Mouse (Mus musculus): Measurements from ENCODE around the gene Gp5.
A peak's percentile ranks its signal among the peaks of the same experiment; 100 is the strongest.
"Not testable (repeated sequence)": the region's sequence is repeated elsewhere in the genome, so short reads cannot be mapped to it uniquely, and the experiment has no call there.

Gene Gp5

DNA sequence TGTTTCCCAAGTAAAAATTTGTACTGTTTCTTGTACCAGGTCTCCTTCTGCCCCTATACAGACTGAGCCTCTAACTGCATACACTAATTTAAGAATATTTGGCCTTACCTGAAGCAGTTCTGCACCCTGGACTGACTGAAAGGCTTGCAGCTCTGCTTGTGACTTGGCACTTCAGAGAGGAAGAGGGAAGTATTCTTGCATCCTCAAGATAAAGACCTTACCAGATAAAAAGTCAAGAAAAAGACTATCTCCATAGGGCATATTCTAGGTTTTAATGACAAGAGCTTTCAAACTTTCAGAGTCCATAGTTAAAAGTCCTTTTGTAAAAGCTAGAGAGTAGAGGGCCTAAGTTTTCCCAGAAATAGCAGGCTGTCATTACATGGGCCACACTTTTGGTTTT, at the start of gene Gp5:
TSS of gene Gp5 (minus strand) at position 133 of the 400 bp plus-strand sequence.
- no peak for DNase-seq (ENCODE audit: low spot score in 2 of 2)

DNA sequence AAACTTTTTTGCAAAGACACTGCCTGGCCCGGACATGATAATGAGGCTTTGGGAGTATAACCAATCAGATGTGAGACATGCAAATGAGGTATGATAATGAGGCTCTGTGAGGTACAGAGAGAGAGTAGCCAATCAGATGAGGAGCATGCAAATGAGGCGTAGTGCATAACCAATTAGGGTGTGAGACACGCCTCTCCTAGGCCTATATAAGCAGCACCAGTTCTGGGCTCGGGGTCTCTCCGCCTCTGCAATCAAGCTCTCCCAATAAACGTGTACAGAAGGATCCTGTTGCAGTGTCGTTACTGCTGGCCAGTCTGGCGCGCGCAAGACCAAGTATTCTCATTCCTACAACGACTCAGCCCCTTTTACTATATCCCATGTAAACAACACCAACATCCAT, 42.9 kb upstream of the Gp5 start:
- not testable (repeated sequence) for DNase-seq (ENCODE audit: low spot score in 2 of 2)

DNA sequence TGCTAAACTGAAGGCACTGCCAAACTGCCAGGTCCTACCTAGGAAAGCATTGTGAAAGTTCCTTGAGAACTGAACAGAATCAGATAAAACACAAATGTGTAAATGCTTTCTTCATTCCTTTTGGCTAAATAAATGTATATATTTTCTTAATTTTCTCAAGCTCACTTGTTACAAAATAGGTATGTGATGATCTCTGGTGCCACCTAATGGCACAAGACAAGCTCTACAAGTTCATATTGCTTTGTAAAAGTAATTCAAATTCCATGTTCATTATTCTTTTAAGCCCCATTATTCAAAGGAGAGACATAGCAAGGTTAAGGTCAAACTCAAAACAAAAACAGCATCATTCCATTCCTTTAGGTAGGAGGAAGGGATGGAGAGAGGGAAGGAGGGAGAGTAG, 3.7 kb upstream of the Gp5 start:
- DNase-seq (ENCODE audit: low spot score in 2 of 2) = no peak

DNA sequence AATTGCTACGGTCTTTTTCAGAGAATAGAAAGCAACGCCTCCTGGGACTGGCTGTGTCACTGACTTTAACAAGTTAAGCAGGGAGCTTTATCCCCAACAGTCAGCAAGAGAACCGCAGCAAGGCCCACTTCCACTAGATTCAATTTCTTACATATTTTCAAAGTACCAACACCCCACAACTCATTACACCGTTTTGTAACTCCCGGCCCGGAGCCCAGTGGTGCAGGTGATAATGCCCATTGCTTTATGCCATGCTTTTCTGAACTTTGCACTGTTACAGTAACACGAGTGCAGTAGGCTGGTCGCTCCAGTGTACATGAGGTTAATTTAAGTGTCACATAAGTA, 436 bp downstream of the Gp5 start:
- no peak for DNase-seq (ENCODE audit: low spot score in 2 of 2)

DNA sequence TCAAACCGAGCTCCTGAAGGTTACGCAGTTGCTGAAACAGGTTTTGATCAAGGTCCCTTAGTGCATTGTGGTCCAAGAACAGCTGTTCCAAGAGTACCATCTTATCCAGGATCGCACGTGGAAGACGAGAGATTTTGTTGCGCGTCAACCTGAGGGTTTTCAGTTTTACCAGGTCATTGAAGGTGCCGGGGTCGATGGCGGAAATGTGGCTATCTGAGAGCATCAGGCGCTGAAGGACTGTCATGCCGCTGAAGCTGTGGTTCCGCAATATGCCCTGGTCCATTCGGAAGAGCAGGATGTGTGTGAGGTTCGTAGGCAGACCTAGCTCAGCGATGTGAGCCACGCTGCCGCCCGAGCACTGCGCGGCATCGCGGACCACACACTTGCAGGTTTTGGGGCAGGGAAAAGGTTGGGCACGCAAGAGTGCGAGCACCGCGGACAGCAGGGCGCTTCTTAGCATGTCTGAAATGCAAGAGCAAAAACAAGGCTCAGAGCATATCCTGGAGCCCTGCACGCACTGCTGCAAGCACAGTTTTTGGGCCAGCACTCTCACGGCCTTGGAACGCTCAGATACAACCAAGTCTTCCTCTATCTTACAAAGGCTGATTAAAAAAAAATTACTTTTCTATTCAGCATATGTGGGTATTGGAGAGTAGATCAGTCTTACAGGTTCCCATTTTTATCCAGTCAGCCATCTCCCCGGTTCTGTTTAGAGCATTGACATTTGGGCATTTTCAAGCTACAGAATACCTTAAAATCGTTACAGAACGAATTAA, 996 bp downstream of the Gp5 start:
- peak in 1 of 2 experiments; percentile 5 for DNase-seq (ENCODE audit: low spot score in 2 of 2)

DNA sequence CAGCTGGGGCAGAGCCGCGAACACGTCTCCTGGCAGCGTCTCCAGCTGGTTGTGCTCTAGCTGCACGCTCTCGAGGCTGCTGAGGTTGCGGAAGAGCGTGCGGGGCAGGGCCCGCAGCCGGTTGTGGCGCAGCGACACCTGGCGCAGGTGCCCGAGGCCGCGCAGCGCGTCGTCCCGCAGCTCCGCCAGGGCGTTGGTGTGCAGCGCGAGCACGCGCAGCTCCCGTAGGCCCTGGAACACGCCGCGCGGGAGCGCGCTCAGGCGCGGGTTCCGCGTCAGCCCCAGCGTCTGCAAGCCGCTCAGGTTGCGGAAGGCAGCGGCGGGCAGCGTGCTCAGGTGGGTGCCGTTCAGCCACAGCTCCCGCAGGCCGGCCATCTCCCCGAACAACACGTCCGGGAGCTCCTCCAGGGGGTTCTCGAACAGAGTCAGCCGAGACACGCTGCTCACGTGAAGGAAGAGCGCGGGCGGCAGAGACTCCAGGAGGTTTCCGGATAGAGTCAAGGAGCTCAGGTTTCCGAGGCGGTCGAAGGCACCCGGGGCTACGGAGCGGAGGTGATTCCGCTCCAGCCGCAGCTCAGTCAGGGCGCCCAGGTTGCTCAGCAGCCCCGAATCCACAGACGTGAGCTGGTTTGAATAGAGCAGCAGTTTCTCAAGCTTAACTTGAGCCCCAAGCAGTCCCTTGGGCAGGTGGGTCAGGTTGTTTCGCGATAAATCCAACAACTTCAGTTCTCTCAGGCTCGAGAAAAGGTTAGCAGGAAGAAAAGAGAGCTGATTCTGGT, 1.8 kb downstream of the Gp5 start:
- peak; percentile 45 to 57 for DNase-seq (ENCODE audit: low spot score in 2 of 2)

DNA sequence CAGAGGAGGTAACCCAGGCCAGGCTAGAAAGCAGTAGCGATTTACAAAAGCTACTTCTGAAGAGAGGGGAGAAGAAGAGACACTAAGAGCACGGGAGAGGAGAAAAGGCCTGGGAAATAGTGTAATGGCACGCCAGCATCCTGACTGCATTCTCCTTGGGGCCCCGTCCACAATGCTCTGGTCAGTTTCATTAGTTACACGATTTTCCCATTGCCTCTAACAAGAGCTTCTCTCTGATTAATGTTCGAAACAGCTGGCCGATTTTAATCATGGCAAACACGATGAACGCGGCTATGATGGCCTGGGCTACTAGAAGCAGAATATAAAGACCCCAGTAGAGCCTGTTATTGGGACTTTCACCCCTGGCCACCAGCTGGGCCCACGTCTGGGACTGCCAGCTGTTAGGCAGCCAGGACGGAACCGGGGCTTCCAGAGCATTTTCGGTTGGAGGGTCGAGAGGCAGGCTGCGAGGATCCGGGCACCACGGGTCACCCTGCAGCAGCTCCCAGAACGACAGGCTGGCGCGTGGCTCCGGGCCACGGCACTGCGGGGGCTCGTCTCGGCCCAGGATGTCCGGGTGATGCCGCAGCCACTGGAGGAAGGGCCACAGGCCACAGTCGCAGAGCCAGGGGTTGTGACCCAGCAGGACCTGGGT, 2.5 kb downstream of the Gp5 start:
- no peak for DNase-seq (ENCODE audit: low spot score in 2 of 2)

DNA sequence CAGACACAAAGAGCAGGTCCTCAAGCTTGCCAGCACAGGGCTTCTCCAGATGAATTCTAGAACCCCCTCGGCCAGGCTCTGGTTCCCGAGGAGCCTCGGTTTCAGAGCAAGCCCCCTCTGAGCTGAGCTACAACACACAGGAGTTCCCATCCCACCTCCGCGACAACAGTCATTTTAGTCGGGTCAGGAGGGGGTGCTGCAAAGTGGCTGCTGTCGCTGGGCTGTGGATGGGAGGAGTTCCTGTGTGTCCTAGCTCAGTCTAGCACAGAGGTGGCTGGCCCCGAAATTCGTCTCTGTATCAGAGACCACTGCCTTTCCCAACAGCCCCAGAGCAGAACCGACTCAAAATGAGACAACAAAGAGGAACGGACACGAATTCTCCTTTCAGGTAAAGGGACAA, 3.3 kb downstream of the Gp5 start:
- no peak for DNase-seq (ENCODE audit: low spot score in 2 of 2)

DNA sequence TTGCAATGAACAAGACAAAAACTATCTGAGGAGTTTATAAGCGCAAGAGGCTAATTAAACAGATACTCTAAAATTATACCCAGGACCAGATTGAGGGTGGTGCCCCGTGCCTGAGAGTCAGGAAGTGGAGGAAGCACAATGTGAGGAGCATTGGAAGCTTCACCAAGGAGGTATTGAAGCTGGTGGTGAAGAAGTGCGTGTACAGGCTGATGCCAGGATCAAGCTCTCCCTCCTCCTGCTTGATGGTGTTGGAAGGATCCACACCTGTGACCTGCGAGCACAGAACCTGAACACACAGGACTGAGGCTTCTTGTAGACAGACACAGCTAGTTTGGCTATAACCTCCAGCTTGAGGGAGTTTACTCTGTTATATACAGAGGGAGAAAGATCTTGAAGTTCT, 4.5 kb downstream of the Gp5 start:
- no peak for DNase-seq (ENCODE audit: low spot score in 2 of 2)

DNA sequence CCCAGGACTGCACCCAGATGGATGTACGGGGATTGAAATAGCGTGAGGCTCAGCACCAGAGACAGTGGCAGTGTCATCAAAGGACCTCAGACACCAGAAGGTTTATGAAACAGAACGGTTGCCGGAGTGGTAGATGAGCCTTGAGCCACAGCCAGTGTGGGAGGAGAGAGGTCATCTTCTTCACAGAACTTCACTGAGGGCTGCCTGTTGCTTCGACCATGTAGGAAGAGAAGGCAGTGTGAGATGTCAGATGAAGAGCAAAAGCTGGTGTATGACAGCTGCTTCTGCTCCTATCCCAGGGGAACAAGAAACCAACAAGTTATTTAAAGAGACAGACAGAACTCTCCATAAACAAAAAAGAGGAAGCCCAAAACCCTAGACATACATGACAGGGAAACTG, 6.3 kb downstream of the Gp5 start:
- no peak for DNase-seq (ENCODE audit: low spot score in 2 of 2)

DNA sequence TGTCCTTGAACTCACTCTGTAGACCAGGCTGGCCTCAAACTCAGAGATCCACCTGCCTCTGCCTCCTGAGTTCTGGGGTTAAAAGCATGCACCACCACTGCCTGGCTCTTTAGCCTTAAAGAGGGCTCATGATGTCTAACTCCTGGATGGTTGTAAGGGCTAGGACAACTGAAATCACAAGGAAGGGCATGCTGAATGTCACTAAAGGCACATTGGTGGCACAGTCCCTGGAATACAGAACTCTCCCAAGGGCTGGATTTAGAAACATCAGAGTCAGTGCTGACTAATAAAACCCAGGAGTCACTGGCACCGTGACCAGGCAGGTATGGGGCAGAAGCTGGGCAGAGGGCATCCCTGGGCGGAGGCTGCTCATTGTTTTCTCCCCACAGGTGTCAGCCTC, 7.2 kb downstream of the Gp5 start:
- DNase-seq (ENCODE audit: low spot score in 2 of 2) = no peak

DNA sequence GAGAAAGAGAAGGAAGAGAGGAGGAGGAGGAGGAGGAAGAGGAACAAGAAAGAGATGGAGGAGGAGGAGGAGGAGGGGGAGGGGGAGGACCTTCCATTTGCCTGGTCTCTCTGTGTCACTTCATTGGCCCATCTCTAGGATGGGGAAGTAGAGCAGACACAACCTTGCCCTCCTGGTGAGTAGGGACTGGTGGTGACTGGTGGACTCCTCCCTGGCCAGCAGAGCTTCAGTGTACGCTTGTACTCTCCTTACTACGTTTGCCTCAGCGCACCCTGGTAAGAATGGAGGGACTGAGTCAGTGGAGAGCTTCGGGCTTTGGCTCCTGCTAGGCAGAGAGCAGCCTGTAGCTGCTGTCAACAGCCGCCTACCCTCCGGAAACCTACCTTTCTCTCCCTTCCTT, 7.9 kb downstream of the Gp5 start:
- no peak for DNase-seq (ENCODE audit: low spot score in 2 of 2)

DNA sequence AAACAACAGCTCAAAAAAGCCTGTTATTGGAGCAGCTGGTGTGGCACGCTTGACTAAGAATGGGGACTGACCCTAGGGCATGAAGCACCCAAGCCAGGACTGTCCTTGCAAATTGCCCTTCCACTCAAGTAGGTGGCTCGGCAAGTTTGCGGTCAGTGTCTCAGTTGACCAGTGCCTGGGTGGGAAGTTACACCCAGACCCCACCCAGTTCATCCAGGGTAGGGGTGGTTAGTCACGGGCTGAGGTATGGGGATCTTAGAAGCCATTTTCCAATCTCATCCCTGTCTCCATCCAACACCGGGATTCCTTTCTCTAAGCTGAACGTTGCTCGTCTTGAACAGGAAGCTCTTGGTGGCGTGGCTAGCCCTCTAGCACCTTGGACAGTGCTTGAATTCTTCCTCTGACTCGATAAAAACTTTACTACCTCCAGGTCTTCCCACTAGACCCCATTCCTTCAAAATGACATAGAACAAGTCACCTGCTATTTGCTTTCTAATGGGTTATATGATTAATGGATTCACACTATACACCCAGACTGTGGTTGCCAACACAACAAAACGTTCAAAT, 10.8 kb downstream of the Gp5 start:
- DNase-seq (ENCODE audit: low spot score in 2 of 2) = no peak

DNA sequence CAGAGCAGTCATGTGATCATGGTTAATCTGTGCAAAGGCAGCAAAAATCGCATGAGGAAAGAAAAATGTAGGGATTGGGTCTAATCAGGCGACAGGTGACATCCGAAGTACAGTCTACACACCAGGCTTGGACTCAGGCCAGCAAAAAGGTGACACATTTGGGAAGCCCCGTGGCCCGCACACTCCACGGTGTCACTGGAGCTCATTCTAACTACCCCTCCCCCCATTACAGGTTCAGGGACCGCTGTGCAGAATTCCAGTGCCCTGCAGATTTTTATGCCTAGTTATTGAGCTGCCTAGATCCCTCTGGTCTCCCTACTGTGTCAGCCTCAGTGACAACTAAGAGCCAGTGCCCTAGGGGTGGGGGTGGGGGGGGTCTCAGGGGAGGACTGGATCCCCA, 13.1 kb downstream of the Gp5 start:
- DNase-seq (ENCODE audit: low spot score in 2 of 2) = no peak

DNA sequence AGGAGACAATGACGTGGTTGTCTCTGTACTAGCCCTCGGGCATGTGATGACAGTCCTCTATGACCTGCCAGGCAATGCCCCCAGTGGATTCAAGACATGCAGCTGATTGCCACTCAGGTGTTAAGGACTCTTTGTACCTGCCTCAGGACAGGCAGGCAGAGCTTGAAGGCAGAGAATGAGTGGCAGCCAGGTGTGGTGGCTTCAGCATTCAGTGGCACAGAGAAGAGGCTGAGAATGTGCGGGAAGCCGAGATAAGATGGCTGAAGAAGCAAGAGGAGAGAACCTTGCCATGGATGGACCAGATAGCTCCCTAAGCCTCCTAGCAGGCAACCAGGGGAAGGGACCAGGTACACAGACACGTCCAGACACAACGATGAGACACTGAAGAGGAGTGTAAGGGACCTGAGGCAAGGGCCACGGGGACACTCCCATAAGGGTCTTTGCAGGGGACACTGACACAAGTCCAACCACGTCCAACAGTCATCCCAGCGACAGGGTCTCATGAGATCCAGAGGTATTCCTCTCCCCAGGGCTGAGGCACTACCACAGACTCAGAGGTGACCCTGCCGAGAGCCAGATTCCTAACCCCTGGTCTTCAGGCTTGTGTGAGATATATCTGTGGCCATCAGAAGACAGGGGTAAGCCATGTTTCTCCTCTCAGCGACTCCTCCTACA, 13.8 kb downstream of the Gp5 start:
- DNase-seq (ENCODE audit: low spot score in 2 of 2) = no peak

DNA sequence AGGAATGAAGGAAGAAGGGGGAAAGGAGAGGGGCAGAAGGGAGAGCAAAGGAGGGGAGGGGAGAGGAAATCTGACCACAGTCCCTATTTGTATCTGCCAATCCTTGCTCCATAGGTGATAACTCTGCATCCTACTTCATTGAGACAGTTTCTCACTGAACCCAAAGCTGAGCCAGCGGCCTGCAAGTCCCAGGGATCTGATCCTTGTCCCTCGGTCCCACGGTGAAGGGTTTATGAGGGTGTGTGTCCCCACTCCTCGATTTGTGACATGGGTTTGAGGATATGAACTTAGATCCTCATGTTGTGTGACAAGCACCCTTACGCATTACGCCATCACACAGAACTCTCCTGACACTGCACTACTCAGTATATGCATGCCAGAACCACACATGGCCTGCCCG, 15.5 kb downstream of the Gp5 start:
- DNase-seq (ENCODE audit: low spot score in 2 of 2) = no peak

DNA sequence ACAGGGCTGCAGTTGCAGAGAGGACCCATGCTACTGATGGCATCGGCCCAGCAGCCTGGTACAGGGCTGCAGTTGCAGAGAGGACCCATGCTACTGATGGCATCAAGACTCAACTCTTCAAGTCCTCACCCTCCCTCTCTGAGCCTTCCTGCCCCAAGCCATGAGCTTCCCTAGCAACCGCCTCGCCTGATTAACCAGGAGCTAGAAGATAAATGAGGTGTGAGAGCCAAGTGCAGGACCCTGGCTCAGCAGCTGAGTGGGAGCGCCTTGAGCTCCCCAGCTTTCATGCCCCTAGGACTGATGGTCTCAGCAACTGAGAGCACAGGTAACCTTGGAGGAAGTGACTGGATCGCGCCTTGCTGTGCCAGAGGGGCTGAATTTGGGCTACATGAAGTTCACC, 20.1 kb downstream of the Gp5 start:
- DNase-seq (ENCODE audit: low spot score in 2 of 2) = no peak

DNA sequence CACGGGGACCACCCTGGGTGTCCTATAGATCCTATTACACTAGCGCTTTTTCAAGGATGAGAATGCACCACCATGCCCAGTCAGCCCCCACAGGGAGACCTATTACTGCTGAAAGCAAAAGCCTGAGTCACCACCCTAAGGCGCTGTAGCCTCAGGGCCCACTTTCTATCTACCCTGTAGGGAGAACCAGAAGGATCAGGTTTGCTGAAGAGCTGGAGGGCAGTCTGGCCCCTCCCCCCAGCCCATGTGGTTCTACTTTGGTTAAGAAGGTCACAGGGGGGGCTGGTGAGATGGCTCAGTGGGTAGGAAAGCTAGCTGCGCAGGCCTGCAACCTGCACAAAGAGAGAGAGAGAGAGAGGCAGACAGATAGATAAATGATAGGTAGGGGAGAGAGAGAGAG, 24.9 kb downstream of the Gp5 start:
- no peak for DNase-seq (ENCODE audit: low spot score in 2 of 2)

DNA sequence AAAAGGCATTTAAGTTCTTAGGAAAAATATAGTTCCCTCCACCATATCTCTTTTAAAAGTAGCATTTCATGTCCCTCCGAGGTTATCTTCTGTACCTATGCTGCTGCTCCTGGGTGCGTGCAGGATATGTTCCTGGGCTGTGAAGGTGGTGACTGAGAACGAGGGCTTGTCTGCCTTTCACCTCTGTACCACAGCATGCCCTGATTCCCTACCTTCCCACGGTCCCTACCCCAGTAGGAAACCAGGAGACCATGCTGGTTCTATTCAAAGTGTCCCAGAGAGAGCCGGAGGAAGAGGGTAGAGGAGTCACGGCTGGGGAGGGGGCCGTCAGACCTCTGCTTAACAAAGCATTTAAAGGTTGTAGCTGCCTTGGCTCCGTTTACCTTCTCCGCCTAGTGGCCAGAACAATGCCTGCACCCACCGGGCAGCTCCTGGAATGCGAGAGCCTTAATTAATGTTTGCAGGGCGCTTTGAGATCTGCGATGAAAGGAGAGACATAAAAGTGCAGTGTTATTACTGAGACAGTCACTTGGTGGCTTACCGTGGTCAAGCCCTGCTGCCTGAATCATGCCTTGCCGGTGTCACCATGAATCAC, 26.7 kb downstream of the Gp5 start:
- no peak for DNase-seq (ENCODE audit: low spot score in 2 of 2)

DNA sequence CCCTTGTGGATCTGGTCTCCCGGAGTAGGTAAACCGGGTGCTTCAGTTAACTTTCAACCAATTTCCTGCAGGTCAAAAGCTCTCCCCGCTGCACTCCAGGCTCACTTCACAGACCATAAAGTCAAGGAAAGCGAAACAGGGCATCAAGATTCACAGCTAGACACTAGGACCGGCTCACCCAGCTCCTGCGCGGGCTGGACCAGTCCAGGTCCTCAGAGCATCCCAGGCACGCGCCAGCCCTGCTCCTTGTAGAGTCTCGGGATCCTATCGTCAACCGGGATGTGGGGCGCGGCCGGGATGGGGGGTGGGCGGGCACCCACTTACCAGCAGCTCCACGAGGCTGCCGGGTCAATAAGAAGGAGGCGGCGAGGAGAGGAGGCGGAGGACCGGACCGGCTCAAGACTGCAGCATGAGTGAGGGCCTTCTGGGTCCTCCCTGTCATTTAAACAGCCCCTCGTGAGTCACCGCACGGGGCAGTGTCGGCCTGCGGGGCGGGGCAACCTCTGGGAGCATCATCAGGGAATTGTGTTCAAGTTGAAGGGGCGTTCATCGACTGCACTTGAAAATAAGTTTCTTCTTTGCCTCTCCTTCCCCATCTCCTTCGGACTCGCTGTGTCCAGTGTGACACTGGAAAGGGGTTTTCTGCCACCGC, 27.6 kb downstream of the Gp5 start, which contains the start of gene Lrrc15:
TSS of gene Lrrc15 (minus strand) at position 413 of the 652 bp plus-strand sequence.
- no peak for DNase-seq (ENCODE audit: low spot score in 2 of 2)

DNA sequence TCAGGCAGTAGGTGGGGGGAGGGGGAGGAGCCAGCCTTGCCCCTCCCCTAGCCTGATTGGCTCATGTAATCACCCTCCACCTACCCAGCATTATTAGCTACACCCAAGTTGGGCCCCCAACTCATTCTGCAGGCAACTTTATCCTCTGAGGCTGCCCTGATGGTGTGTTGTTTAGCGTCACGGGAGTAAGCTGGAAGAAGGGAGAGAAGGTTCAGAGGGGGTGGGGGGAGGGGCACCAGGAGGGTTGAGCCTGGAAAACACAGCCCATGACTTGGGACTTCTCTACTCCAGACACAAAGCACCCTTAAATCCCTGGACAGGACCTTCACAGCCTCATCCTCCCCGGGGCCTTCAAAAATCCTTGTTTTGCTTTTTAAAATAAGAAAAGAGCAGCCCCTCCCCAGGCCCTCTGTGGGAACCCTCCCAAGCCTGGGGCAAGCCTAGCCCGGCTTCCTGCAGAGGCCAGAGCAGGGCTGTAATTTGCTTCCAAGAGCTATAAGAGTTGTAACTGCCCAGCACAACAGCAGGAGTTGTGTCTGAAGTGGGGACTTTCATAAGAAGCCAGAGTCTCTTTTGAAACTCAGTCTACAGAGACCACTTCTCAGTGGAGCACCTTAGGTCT, 29.8 kb downstream of the Gp5 start:
- no peak for DNase-seq (ENCODE audit: low spot score in 2 of 2)
